Mouse (Mus musculus) embryonic facial prominence, embryonic 12.5 days (tissue): ENCODE measurements at regions not wholly inside any gene's neighbourhood (a gene's known extent, or its start where the extent isn't known, plus 50 kb on each side); places are given as distances from the start of the nearest gene placed in this dataset.

Source experiments
- ATAC-seq: fragments of 200-750 bp; cut with Nextera tagmentation; 2 replicates; pipeline ENCODE4 v1.8.0; 2017; ENCODE audit not compliant: insufficient number of reproducible peaks, insufficient read depth, low FRiP score, low TSS enrichment
- H3K27ac ChIP-seq: fragments of 300-500 bp; sonication (generic); 2 replicates; pipeline ENCODE4 v1.5.1; 2016; ENCODE audit warnings: mild to moderate bottlenecking
- H3K27me3 ChIP-seq: fragments of 300-500 bp; sonication (generic); 2 replicates; pipeline ENCODE4 v1.6.1; 2016; ENCODE audit warnings: mild to moderate bottlenecking, moderate library complexity
- H3K36me3 ChIP-seq: fragments of 300-500 bp; sonication (generic); 2 replicates; pipeline ENCODE4 v1.6.1; 2016; ENCODE audit warnings: mild to moderate bottlenecking
- H3K4me1 ChIP-seq: fragments of 300-500 bp; sonication (generic); 2 replicates; pipeline ENCODE4 v1.6.1; 2016
- H3K4me2 ChIP-seq: fragments of 300-500 bp; sonication (generic); replicated peaks from 2 replicates; pipeline ENCODE4 v1.6.1; 2016; ENCODE audit warnings: mild to moderate bottlenecking, moderate library complexity
- H3K4me3 ChIP-seq: fragments of 300-500 bp; sonication (generic); 2 replicates; pipeline ENCODE4 v1.5.1; 2016; ENCODE audit warnings: mild to moderate bottlenecking
- H3K9ac ChIP-seq: fragments of 300-500 bp; sonication (generic); 2 replicates; pipeline ENCODE4 v1.6.1; 2016; ENCODE audit warnings: mild to moderate bottlenecking, moderate library complexity
- H3K9me3 ChIP-seq: fragments of 300-500 bp; sonication (generic); 2 replicates; pipeline ENCODE4 v1.6.1; 2016; ENCODE audit warnings: mild to moderate bottlenecking, moderate library complexity
- WGBS: fragments of 180-500 bp; shearing (Covaris S2); methylation state at CpG from one replicate; pipeline ENCODE4 v1.1.7; 2016; 5-methylcytosine and 5-hydroxymethylcytosine counted together

GRCm38 (mm10) chr9:41595749-41596148, 434.3 kb upstream of the Ubash3b start:
- H3K9me3 ChIP-seq = no peaks in the 10 kb centered on the region
- H3K36me3 ChIP-seq = peaks cover 25% of the 10 kb centered on the region
- H3K9ac ChIP-seq = no peak overlapping the region
- H3K27ac ChIP-seq = peak overlapping the region; percentile 81
- no peak for ATAC-seq
- H3K4me1 ChIP-seq = peaks cover 41% of the 10 kb centered on the region
- no peaks in the 10 kb centered on the region for H3K27me3 ChIP-seq
- no peak overlapping the region for H3K4me2 ChIP-seq
- WGBS = 34% methylated on average over 5 of the region's 5 CpGs
- H3K4me3 ChIP-seq = no peak overlapping the region

GRCm38 (mm10) chr9:41593998-41594397, 432.5 kb upstream of the Ubash3b start:
- Histone ChIP-seq H3K9me3 (no peaks in the 10 kb centered on the region), H3K4me3 (no peak overlapping the region), H3K9ac (no peak overlapping the region), H3K4me1 (peaks cover 43% of the 10 kb centered on the region), H3K4me2 (no peak overlapping the region), H3K27me3 (no peaks in the 10 kb centered on the region), H3K27ac (peak overlapping the region; percentile 69; the same call in 1 of the 2 replicates), H3K36me3 (peaks cover 41% of the 10 kb centered on the region)
- ATAC-seq = no peak
- WGBS = 79% methylated on average over 7 of the region's 7 CpGs

GRCm38 (mm10) chr9:41592900-41593690, 431.6 kb upstream of the Ubash3b start:
- 0 out of 2 replicates have a peak, but pooled peaks have one; percentile 43 for ATAC-seq
- Histone ChIP-seq H3K27me3 (no peaks in the 10 kb centered on the region), H3K27ac (peak overlapping the region; percentile 61; the same call in 1 of the 2 replicates), H3K4me3 (no peak overlapping the region), H3K36me3 (peaks cover 48% of the 10 kb centered on the region), H3K9ac (no peak overlapping the region), H3K4me1 (peaks cover 42% of the 10 kb centered on the region), H3K9me3 (no peaks in the 10 kb centered on the region), H3K4me2 (no peak overlapping the region)
- 80% methylated on average over 4 of the region's 4 CpGs for WGBS

GRCm38 (mm10) chr9:41592101-41592500, 430.6 kb upstream of the Ubash3b start:
- H3K36me3 ChIP-seq = peaks cover 55% of the 10 kb centered on the region
- 85% methylated on average over 1 of the region's 1 CpGs for WGBS
- no peak for ATAC-seq

GRCm38 (mm10) chr9:41590164-41590563, 428.7 kb upstream of the Ubash3b start:
- no peak overlapping the region for H3K9ac ChIP-seq
- peak overlapping the region; percentile 81 for H3K27ac ChIP-seq
- no peaks in the 10 kb centered on the region for H3K27me3 ChIP-seq
- ATAC-seq = no peak
- H3K4me1 ChIP-seq = peaks cover 43% of the 10 kb centered on the region
- H3K36me3 ChIP-seq = peaks cover 67% of the 10 kb centered on the region
- no peaks in the 10 kb centered on the region for H3K9me3 ChIP-seq
- no peak overlapping the region; the same call in 1 of the 2 replicates for H3K4me2 ChIP-seq
- H3K4me3 ChIP-seq = no peak overlapping the region
- WGBS = 80% methylated on average over 4 of the region's 4 CpGs

More at GRCm38 (mm10) chr9:41592101-41592500, 430.6 kb upstream of the Ubash3b start:
- Histone ChIP-seq H3K9me3 (no peaks in the 10 kb centered on the region), H3K4me3 (no peak overlapping the region), H3K27me3 (no peaks in the 10 kb centered on the region), H3K4me1 (peaks cover 42% of the 10 kb centered on the region), H3K4me2 (no peak overlapping the region), H3K27ac (no peak overlapping the region), H3K9ac (no peak overlapping the region)

GRCm38 (mm10) chr9:41588466-41589425, 427.2 kb upstream of the Ubash3b start:
- Histone ChIP-seq H3K4me2 (peak overlapping the region; percentile 37), H3K36me3 (peaks cover 67% of the 10 kb centered on the region), H3K9me3 (no peaks in the 10 kb centered on the region), H3K27me3 (no peaks in the 10 kb centered on the region), H3K27ac (peak overlapping the region; percentile 81), H3K4me3 (no peak overlapping the region), H3K4me1 (peaks cover 39% of the 10 kb centered on the region), H3K9ac (no peak overlapping the region; the same call in 1 of the 2 replicates)
- 76% methylated on average over 9 of the region's 9 CpGs for WGBS
- no peak for ATAC-seq

- peaks cover 61% of the 10 kb centered on the region for H3K36me3 ChIP-seq
These were observed 426.3 kb upstream of the Ubash3b start for GRCm38 (mm10) chr9:41587762-41588161.

GRCm38 (mm10) chr9:41586966-41587570, 425.6 kb upstream of the Ubash3b start:
- Histone ChIP-seq H3K4me2 (peak overlapping the region; percentile 84), H3K36me3 (peaks cover 54% of the 10 kb centered on the region), H3K4me3 (peak overlapping the region; percentile 49), H3K4me1 (peaks cover 39% of the 10 kb centered on the region), H3K27me3 (no peaks in the 10 kb centered on the region), H3K9me3 (no peaks in the 10 kb centered on the region), H3K27ac (peak overlapping the region; percentile 97), H3K9ac (peak overlapping the region; percentile 89)
- 51% methylated on average over 4 of the region's 4 CpGs for WGBS
- no peak for ATAC-seq

More at GRCm38 (mm10) chr9:41587762-41588161, 426.3 kb upstream of the Ubash3b start:
- WGBS = 36% methylated on average over 4 of the region's 4 CpGs
- H3K4me2 ChIP-seq = peak overlapping the region; percentile 84
- H3K4me1 ChIP-seq = peaks cover 39% of the 10 kb centered on the region
- H3K4me3 ChIP-seq = peak overlapping the region; percentile 21; the same call in 1 of the 2 replicates
- H3K9me3 ChIP-seq = no peaks in the 10 kb centered on the region
- H3K27ac ChIP-seq = peak overlapping the region; percentile 97
- peak overlapping the region; percentile 89; the same call in 1 of the 2 replicates for H3K9ac ChIP-seq
- no peaks in the 10 kb centered on the region for H3K27me3 ChIP-seq
- no peak for ATAC-seq

GRCm38 (mm10) chr9:41586291-41586690, 424.8 kb upstream of the Ubash3b start:
- peaks cover 47% of the 10 kb centered on the region for H3K36me3 ChIP-seq
- no peaks in the 10 kb centered on the region for H3K27me3 ChIP-seq
- ATAC-seq = 0 out of 2 replicates have a peak, but pooled peaks have one; percentile 7
- peak overlapping the region; percentile 49 for H3K4me3 ChIP-seq
- H3K4me1 ChIP-seq = peaks cover 39% of the 10 kb centered on the region
- H3K4me2 ChIP-seq = peak overlapping the region; percentile 84
- WGBS = 38% methylated on average over 7 of the region's 7 CpGs
- H3K27ac ChIP-seq = peak overlapping the region; percentile 97
- H3K9ac ChIP-seq = peak overlapping the region; percentile 89
- no peaks in the 10 kb centered on the region for H3K9me3 ChIP-seq

GRCm38 (mm10) chr9:41585771-41586170, 424.3 kb upstream of the Ubash3b start:
- H3K27me3 ChIP-seq = no peaks in the 10 kb centered on the region
- H3K4me2 ChIP-seq = peak overlapping the region; percentile 84
- peak overlapping the region; percentile 89 for H3K9ac ChIP-seq
- peak overlapping the region; percentile 97 for H3K27ac ChIP-seq
- peaks cover 42% of the 10 kb centered on the region for H3K36me3 ChIP-seq
- peaks cover 39% of the 10 kb centered on the region for H3K4me1 ChIP-seq
- no peak for ATAC-seq
- H3K9me3 ChIP-seq = no peaks in the 10 kb centered on the region
- peak overlapping the region; percentile 49 for H3K4me3 ChIP-seq
- WGBS = 23% methylated on average over 5 of the region's 5 CpGs

GRCm38 (mm10) chr9:41585012-41585411, 423.5 kb upstream of the Ubash3b start:
- no peak for ATAC-seq
- Histone ChIP-seq H3K9me3 (no peaks in the 10 kb centered on the region), H3K36me3 (peaks cover 34% of the 10 kb centered on the region), H3K4me3 (peak overlapping the region; percentile 47), H3K27ac (peak overlapping the region; percentile 100), H3K4me1 (peaks cover 32% of the 10 kb centered on the region), H3K4me2 (peak overlapping the region; percentile 66), H3K9ac (peak overlapping the region; percentile 95), H3K27me3 (no peaks in the 10 kb centered on the region)
- WGBS = 24% methylated on average over 7 of the region's 7 CpGs
